Mouse (Mus musculus) embryo, embryonic 11.5 days (tissue): Measurements from ENCODE around the gene Gm30302.
"Not testable (repeated sequence)": the region's sequence is repeated elsewhere in the genome, so short reads cannot be mapped to it uniquely, and the experiment has no call there.

ENCODE experiments used
- DNase-seq: peaks from one replicate; pipeline ENCODE4 v3.0.0-alpha.2; 2012; ENCODE audit warnings: low read depth, low spot score

Gene Gm30302

DNA sequence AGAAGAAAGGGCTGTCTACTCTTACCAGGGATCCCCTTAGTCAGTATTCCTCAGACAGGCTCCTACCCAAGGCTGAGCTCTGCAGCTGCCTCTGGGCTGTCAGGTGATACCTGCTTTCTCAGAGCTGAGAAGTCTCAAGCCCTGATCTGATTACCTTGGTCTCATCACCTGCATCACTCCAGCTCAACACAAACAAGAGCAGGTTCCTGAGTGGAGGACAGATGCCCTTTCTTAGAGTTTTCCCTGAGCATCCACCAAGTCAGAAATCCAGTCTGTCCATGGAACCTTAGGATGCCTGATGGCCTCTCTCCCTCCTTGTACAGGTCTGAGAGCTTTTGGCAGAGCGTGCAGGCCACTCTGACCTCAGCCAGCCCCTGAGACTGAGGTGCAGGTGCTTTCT is at the start of gene Gm30302:
Gene Gm30302, minus strand, starts transcription at position 101 of the 400 bp plus-strand sequence.
- DNase-seq: no peak

DNA sequence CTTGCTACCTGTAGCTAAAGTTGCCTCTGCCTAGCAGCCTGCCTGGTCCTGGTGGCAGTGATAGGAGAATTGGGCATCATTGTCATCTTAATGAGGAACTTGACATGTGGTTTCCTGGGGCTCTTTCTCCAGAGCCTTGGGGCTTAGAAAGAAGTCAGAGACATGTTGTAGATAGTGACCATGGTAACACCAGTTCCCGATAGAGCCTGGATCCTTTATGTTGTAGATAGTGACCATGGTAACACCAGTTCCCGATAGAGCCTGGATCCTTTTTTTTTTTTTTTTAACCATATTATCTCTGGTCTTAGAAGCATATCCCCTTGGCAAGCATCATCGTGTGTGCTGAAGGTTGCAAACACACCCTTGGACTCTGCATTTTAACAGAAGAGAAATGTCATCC is 48.0 kb upstream of the Gm30302 start:
- DNase-seq: no peak

DNA sequence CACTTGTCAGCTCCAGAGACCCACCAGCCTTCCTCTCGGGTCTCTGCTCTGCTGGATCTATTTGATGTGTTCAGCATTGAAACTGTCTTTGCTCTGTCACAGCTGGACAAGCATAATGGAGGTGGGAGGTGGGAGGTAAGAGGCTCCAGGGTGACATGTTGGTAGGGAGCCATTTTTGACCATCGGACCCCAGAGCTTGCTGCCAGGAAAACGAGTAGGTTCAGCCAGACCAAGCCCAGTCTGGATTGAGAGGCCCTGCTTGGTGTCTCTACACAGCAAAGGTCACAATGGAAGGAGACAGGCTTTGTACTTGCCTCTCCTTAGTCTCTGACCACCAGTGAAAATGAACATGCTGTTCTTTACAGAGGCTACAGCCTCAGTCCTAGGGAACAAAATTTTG is 47.3 kb upstream of the Gm30302 start:
- no peak for DNase-seq

GRCm38 (mm10) chr13:49845663-49846062 is 46.9 kb upstream of the Gm30302 start:
- DNase-seq: no peak

- DNase-seq: no peak
Measured at GRCm38 (mm10) chr13:49844071-49844470, 45.3 kb upstream of the Gm30302 start.

DNA sequence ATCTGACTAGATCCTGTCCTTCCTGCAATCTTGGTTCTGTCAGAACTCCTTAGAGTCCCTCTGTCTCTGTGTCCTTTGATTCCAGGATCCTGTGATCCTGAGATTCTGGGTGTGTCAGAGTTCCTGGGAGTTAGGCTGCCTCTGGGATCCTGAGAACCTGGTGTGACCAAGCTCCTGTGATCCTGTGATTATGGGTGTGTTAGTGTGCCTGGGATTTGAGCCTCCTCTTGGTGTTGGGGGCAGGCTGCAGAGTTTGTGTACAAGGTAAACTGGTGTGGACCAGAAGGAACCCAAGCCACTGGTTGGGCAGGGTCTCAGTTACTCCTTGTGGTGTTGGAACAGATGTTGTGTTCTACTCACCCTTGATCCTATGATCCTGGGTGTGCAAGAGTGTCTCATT is 42.4 kb upstream of the Gm30302 start:
- DNase-seq: no peak

- DNase-seq: no peak
Measured at GRCm38 (mm10) chr13:49830355-49830754, 31.6 kb upstream of the Gm30302 start.

DNA sequence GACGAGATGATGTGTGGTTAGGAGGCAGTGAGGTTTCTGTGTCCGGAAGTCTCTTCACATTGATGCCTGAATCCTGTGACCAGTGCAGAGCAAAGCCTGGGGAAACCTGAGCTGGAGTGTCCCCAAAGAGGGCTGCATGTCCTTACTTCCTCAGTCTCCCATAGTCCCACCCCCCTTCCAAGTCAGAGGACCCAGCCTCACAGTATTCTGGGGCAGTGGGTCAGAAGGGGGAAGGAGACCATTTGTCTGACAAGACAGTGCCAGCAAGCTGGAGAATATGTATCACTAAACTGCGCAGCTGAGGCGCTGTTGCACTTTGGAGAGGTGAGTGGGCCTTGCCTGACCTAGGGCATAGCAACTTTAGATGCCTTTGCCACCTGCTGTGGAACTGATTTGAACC is 26.5 kb upstream of the Gm30302 start:
- no peak for DNase-seq

DNA sequence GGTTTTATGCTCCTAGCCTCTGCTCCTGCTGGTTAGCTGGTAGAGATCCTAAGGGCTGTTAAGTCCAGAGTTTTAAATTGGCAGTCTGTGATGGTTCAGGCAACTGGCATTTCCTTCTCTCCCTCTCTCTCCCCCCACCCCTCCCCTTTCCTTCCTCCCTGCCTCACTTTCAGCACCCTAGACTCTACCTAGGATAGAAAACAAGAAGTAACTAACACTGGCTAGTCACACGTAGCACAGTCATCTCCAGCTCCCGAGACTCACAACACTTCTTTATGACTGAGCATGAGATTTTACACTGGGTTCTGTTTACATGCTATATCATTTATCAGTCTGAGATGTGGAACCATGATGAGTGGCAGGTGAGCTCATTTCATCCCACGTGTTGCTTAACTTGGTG is 16.2 kb upstream of the Gm30302 start:
- DNase-seq: no peak

- no peak for DNase-seq
Measured at GRCm38 (mm10) chr13:49814420-49814819, 15.6 kb upstream of the Gm30302 start.

- no peak for DNase-seq
Measured at GRCm38 (mm10) chr13:49807146-49807545, 8.3 kb upstream of the Gm30302 start.

DNA sequence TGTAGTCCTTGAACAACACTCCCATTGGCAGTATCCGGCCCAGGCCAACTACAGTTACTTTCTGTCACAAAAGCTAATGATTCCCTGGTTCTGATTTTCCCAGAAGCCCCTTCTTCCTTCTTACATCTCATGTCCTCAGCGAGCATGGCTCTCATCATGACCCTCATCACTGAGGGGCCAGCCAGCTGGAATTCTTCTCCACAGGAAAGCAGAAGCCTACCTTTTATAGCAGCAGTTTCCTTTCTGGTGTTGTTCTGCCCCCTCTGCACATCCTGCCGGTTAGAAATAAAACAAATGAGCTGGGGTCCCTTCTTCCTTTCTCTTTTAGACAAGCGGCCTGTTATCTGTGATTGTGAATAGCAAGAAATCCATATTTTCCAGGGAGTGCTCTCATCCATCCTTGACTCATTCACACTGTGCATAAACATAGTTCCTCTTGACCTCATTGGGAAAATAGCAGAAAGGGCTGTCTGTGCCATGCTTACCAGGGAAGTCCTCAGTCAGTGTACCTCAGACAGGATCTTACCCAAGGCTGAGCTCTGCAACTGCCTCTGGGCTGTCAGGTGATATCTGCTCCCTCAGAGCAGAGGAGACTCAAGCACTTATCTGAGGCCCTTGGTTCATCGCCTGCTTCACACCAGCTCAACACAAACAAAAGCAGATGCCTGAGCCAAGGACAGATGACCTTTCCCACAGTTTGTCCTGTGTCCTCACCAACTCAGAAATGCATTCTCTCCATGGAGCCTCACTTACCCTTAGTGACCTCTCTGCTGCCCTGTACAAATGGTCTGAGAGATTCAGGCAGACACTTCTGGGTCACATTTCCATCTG is 10.0 kb downstream of the Gm30302 start:
- DNase-seq: no peak

- DNase-seq: no peak
Measured at GRCm38 (mm10) chr13:49783899-49784298, 14.9 kb downstream of the Gm30302 start.

GRCm38 (mm10) chr13:49771536-49771935 is 27.3 kb downstream of the Gm30302 start:
- DNase-seq: not testable (repeated sequence)

DNA sequence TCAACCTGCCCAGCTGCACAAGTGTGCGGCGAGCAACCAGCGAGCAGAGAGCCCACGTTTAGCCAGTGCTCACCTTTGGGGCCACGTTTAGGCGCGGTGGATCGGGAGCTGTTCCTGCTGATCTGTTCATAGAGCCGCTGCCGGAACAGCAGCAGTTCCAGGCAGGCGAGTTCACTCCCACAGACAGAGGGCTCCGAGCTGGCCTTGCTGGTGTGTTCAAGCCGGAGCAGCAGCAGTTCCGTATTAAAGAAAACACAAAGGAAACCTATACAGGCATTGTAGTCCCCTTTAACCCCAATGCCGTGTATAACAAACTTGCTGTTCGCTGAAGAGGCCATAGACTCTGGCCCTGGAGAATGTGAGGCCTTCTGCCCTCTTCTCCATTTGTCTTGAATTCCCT is 29.7 kb downstream of the Gm30302 start:
- no peak for DNase-seq

DNA sequence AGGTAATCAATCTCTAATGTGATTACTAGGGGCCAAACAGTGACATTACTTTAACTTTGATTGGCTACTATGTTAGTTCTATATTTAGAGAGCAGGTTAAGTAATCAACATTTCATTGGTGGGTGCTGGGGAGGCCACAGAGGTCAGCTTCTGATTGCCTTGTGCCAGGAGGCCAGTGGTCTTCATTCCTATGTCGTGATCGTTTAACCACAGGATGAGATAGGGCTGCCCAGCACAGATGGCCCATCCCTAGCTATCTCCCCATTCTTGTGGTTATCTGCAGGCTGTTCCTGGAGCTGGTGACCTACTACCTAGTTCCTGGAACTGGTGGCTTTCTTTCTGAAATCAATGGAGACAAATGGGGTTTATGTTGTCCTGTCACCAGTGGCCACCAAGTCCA is 30.8 kb downstream of the Gm30302 start:
- no peak for DNase-seq

DNA sequence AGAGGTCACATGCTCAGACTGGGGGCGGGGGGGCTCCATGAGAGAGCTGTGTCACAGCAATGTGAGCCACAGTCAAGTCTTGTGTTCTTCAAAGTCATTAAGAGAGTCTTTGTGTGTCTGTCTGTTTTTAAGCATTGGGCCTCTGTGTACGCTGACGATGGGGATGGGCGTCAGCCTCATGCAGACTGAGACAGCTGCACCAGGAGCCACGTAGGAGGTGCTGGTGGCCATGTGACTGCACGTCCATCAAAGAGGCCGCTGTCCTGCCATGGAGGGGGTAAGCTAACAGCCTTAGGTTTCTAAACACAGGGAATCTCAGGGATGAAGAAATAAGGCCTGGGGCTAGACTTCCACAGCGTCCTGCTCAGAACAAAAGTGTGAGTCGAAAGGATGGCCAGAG is 32.5 kb downstream of the Gm30302 start:
- DNase-seq: no peak

DNA sequence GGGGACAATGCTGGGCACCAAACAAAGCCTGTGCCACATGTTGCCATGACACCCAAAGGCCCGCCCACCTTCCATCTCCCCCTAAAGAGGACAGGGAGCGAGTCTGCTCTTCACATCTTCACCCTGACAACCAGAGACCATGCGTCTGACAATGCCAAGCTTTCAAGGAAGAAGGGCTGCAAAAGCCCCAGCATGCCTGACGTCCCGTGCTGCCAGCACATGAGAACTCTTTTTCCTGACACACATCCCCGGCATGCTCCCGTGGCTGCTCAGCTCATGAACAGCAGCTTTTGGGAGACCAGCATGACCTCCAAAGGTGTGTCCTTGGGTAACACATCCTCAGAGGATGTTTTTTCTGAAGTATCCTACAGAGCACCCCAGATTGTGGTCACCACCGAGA is 33.5 kb downstream of the Gm30302 start:
- DNase-seq: no peak

DNA sequence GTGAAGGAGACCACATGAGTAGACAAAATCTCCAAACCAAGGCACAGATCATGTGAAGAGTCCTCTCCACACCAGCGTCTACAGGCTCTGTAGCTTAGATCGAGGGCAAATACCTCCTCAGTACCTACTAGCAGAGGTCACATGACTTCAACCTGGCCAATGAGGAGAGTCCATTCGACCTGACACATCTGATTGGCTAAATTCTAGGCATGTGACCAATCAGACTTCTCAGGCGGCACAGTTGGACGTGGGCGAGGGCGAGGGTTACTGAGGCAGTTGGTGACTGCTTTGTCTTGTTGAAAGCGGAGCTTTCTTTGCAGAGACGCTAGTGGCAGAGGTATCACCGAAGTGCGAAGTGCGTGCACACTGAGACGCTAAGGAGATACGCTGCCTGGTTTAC is 36.6 kb downstream of the Gm30302 start:
- DNase-seq: no peak

GRCm38 (mm10) chr13:49760675-49761074 is 38.1 kb downstream of the Gm30302 start:
- no peak for DNase-seq

DNA sequence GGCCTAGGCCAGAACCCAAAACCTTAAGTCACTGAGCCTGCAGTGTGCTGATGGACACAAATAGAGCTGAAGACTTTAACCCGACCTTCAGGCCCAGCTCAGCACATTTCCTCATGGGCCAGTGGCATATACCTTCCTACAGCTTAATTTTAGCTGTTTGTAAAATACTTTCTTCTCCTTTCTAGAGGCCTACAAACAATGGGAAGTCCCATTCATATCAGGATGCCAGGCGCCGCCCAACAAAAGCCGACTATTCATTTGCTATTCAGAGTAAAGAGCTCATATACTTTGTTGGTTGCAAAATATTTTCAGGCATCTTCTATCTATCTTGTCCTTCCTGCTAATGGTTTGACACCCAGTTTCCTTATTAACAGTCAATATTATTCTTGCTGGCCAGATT is 40.8 kb downstream of the Gm30302 start:
- DNase-seq: no peak

DNA sequence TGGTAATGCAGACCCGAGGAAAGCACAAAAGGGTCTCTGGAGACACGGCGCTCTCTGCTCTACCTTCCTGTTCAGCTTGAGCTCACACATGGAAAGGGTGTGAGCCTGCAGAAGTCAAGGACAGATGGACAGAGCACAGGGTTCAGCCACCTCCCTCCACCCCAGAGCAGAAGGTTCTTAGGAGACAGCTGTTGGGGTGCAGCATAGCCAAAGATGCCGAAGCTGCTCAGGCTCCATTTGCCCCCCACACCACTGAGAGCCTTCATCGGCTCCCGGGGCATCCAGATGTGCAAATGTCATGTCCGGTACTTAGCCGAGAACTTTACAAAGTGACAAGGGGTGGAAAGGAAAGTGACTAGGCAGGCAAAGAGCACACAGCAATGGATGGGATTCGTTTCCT is 42.2 kb downstream of the Gm30302 start:
- DNase-seq: no peak

DNA sequence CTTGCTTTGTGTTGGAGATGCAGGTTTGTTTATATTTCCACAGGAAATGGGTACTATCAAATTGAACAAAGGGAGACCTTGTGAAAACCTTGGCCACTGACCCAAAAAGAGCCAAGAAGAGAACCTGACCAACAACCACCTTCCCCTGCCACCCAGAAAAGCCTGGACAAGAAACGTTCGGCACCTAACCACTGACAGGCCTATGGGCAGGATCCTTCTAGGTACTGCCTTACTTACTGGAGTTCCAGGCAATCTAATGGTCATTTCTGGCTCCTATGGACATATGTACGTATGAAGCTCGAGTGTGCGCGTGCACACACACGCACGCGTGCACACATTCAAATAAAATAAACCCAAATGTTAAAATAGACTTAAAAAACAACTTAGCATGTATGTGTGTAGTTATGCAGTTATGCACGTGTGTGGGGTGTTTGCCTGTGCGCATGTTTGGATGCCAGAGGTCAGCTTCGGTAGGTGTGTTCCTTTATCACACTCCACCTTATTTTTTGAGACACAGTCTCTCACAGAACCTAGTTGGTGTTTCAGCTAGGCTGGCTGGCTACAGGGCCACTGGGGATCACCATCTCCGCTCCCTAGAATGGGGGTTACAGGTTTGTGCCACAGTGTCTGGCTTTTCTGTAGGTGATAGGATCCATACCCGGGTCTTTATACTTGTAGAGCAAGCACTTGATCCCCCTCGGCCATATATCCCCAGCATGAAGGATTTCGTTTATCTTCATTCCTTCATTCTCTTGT is 57.3 kb downstream of the Gm30302 start:
- no peak for DNase-seq
